Mouse (Mus musculus) heart, adult 8-10 months (tissue): ENCODE measurements around the gene Cdk5r1. TPM values are rescaled to one million over a fixed set of nuclear protein-coding genes. Genes with fewer than 3 reads are reported as not detected.
A peak's percentile ranks its signal among the peaks of the same experiment; 100 is the strongest.
"Not testable (repeated sequence)": the region's sequence is repeated elsewhere in the genome, so short reads cannot be mapped to it uniquely, and the experiment has no call there.

ENCODE experiments used
- DNase-seq: peaks from one replicate; pipeline ENCODE4 v3.0.0; 2022; ENCODE audit warnings: low spot score
- total RNA-seq, 4 experiments: library from RNA; stranded (reverse); gene quantifications; 2 replicates each; pipeline ENCODE4 v1.2.4; 2022

Gene Cdk5r1
- total RNA-seq, result 1 to 10 TPM in 2 of 4 experiments, under 1 TPM in 2; 0.85 to 4.1 (median 1.4) TPM

GRCm38 (mm10) chr11:80476222-80477189, at the start of gene Cdk5r1:
Gene Cdk5r1, plus strand, starts transcription at chr11:80477023.
- peak; percentile 71 for DNase-seq

- DNase-seq, result peak; percentile 95
These were observed 48.3 kb upstream of the Cdk5r1 start, which contains the start of gene Psmd11 for GRCm38 (mm10) chr11:80428381-80429008. Gene Psmd11, plus strand, starts transcription at chr11:80428615.

GRCm38 (mm10) chr11:80429009-80429475, 47.8 kb upstream of the Cdk5r1 start:
- DNase-seq, result peak; percentile 17

GRCm38 (mm10) chr11:80429500-80430166, 47.2 kb upstream of the Cdk5r1 start:
- no peak for DNase-seq

GRCm38 (mm10) chr11:80430366-80430910, 46.4 kb upstream of the Cdk5r1 start:
- DNase-seq, result no peak

GRCm38 (mm10) chr11:80446916-80447315, 29.9 kb upstream of the Cdk5r1 start:
- DNase-seq, result no peak

GRCm38 (mm10) chr11:80449859-80450258, 27.0 kb upstream of the Cdk5r1 start:
- DNase-seq, result no peak

GRCm38 (mm10) chr11:80452242-80452641, 24.6 kb upstream of the Cdk5r1 start:
- DNase-seq, result no peak

GRCm38 (mm10) chr11:80453198-80453597, 23.6 kb upstream of the Cdk5r1 start:
- no peak for DNase-seq

- DNase-seq, result not testable (repeated sequence)
These were observed 13.2 kb upstream of the Cdk5r1 start for GRCm38 (mm10) chr11:80463605-80464130.

GRCm38 (mm10) chr11:80471836-80472605, 4.8 kb upstream of the Cdk5r1 start:
- DNase-seq, result no peak

GRCm38 (mm10) chr11:80474175-80474691, 2.6 kb upstream of the Cdk5r1 start:
- no peak for DNase-seq

- no peak for DNase-seq
These were observed 2.0 kb upstream of the Cdk5r1 start for GRCm38 (mm10) chr11:80474846-80475245.

- DNase-seq, result no peak
These were observed 1.3 kb upstream of the Cdk5r1 start for GRCm38 (mm10) chr11:80475544-80475943.

GRCm38 (mm10) chr11:80477341-80478199, 747 bp downstream of the Cdk5r1 start:
- no peak for DNase-seq

GRCm38 (mm10) chr11:80478694-80479412, 2.0 kb downstream of the Cdk5r1 start:
- DNase-seq, result no peak

GRCm38 (mm10) chr11:80479425-80479824, 2.6 kb downstream of the Cdk5r1 start:
- no peak for DNase-seq
